Mouse (Mus musculus): Measurements from ENCODE around the gene Fbxo47.

Fbxo47 gene

GRCm38 (mm10) chr11:97830501-97830900 lies 53.5 kb downstream of the Fbxo47 start:
- no peak for DNase-seq (ENCODE audit: low read depth, low spot score)

GRCm38 (mm10) chr11:97829913-97830476 lies 54.0 kb downstream of the Fbxo47 start:
- DNase-seq (ENCODE audit: low read depth, low spot score) = no peak

GRCm38 (mm10) chr11:97829365-97829764 lies 54.6 kb downstream of the Fbxo47 start:
- no peak for DNase-seq (ENCODE audit: low read depth, low spot score)

- no peak for DNase-seq (ENCODE audit: low read depth, low spot score)
Measured at GRCm38 (mm10) chr11:97827654-97828053, 56.3 kb downstream of the Fbxo47 start.

- DNase-seq (ENCODE audit: low read depth, low spot score) = peak; percentile 61
Measured at GRCm38 (mm10) chr11:97826414-97826813, 57.5 kb downstream of the Fbxo47 start.

DNA sequence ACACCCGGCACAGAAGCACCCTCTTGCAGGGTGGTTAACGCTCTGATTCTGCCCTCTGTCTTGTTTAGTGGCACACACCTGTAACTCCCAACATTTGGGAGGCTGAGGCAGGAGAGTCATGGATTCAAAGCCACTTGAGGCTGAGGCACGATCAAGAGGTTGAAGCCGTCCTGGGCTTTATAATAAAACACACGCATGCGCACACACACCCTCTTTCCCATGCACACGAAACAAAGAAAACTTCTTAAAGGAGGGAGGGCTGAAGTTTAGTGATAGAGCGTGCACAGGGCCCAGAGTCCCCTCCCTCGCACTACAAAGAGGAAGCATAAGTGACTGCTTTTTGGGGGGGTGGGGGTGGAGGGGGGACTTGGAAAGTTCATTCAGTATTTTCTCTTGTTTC lies 58.0 kb downstream of the Fbxo47 start:
- DNase-seq (ENCODE audit: low read depth, low spot score) = no peak

DNA sequence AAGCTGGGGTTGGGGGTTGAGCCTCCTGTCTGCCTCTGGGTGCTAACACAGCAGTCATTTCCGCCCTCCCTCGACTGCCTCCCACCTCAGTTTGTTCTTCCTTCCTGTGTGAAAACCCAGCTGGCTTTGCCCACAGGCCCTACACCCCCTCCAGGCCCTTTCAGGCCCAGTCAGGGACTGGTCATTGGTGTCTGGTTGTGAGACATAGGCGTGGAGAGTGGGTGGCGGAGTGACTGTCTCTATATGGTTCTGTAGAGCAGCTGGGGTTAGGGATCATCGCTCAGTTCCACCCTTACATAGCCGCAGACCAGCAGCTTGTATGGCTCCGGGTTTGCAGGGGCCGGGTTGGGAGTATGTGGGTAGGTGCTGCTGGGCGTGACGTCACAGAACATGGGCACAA lies 58.7 kb downstream of the Fbxo47 start:
- no peak for DNase-seq (ENCODE audit: low read depth, low spot score)

GRCm38 (mm10) chr11:97824895-97825294 lies 59.1 kb downstream of the Fbxo47 start:
- DNase-seq (ENCODE audit: low read depth, low spot score) = no peak

DNA sequence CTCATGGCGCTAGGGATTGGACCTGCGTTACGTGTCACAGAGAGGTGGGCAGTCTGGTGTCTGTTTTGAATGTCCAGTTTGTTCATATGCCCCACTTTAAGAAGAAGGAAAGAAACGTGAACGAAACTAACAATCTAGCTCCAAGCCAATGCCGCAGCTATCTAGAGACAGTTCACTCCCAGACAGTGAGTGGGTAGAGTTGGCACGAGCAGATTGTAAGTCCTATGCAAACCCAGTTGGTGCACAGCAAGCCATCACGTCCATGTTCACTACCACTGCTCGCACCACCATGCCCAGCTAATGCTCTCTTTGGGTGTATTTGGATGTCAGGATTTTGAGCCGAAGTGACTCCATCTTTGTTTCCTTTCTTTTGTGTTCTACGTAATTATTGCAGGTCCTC lies 59.8 kb downstream of the Fbxo47 start:
- no peak for DNase-seq (ENCODE audit: low read depth, low spot score)

DNA sequence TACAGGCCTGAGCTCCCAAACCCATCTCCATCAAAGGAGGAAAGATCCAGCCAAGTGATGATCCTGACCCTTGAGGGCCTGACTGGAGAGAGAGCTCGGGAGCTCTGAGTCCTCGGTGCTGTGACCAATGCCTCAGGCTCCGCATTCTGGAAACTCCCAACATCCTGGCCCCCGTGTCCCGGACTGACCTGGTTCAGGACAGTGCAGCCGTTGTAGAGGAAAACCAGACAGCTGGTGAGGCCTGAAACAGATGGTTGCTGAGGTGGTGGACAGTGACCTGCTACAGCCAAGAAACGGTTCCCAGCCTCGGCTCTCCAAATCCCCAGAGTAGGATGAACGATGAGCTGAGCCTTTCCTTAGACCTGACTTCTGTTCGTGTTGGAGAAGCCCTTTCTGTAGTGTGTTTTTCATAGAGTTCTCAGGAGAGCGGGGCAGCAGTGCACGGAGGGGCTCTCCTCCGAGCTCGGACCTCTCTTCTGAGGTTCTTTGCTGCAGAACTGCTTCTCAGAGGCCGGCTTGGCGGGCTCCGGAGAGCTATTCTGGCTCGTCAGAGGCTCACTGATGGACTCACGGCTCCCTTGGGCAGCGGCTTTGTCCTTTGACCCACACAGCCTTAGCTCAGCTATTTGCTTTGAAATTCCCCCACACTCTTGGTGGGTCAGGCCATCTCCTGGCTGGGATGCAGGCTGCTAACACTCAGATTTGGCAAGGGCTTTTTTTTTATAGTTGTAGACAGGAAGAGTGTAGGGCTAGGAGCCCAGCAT lies 60.9 kb downstream of the Fbxo47 start:
- DNase-seq (ENCODE audit: low read depth, low spot score) = no peak

DNA sequence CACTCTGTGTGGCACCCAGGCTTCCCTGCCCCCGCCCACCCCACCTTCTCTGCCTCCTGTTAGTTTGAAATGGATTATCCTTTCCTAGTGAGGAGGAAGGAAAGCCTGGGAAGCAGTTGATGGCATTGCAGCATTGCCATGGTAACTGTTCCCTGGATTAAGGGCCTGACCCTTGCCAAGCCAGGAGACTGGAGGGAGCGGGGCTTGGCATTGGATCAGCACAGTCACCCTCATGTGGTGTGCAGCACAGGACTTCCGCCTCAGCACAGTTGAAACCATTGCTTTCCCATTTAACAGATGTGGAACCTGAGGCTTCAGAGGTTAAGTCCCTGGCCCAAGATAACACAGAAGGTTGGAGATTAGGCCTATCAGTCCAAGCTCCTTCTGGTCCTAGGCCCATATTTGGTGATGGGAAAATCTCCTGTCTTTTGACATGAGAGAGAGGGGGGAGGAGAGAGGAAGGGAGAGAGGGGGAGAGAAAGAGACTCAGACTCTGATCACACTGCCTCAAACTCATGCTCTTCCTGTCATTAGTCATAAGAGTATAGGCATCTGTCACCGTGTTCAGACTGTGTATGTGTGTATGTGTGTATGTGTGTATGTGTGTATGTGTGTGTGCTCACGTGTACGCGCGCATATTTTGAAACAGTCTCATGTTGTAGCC lies 62.4 kb downstream of the Fbxo47 start:
- no peak for DNase-seq (ENCODE audit: low read depth, low spot score)

DNA sequence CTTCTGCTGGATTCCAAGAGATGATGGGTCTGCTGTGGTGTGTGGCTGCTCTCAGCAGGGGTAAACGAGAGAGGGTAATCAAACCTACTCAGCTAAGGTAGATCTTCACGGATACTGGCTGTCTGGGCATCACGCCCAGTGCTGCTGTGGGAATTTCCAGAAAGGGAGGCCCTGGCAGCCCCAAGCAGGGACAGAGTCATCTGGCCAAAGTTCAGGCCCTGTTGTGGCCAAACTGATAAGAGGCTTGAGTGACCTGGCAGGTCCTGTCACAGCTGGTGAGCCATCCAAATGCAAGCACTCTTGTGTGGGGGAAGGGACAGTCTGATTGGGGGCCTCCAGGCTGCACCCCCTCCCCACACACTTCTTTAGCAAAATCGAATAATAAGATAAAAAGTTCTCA lies 63.1 kb downstream of the Fbxo47 start:
- no peak for DNase-seq (ENCODE audit: low read depth, low spot score)

GRCm38 (mm10) chr11:97819923-97820322 lies 64.0 kb downstream of the Fbxo47 start:
- DNase-seq (ENCODE audit: low read depth, low spot score) = no peak

GRCm38 (mm10) chr11:97819102-97819501 lies 64.9 kb downstream of the Fbxo47 start:
- no peak for DNase-seq (ENCODE audit: low read depth, low spot score)

- DNase-seq (ENCODE audit: low read depth, low spot score) = no peak
Measured at GRCm38 (mm10) chr11:97818571-97818970, 65.4 kb downstream of the Fbxo47 start.

DNA sequence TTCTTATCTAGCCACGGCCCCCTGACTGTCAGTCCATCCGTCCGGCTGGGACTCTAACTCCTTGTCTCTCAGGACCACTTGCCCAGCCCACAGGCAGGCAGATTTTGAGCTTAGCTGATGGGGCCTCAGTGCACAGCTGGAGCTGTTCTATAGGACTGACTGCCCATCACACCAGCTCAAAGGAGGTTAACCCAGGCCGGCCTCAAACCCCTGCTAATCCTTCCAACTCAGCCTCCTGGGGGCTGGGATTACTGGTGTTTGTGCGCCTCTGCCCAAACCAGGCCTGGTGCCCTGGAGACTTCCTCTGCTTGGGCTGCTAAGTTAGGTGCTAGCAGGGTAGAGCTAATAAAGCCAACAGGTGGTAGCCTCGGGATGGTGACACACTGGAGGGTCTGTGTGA lies 66.0 kb downstream of the Fbxo47 start:
- no peak for DNase-seq (ENCODE audit: low read depth, low spot score)

- peak; percentile 63 for DNase-seq (ENCODE audit: low read depth, low spot score)
Measured at GRCm38 (mm10) chr11:97817379-97817778, 66.6 kb downstream of the Fbxo47 start.

- DNase-seq (ENCODE audit: low read depth, low spot score) = no peak
Measured at GRCm38 (mm10) chr11:97816916-97817315, 67.0 kb downstream of the Fbxo47 start.

DNA sequence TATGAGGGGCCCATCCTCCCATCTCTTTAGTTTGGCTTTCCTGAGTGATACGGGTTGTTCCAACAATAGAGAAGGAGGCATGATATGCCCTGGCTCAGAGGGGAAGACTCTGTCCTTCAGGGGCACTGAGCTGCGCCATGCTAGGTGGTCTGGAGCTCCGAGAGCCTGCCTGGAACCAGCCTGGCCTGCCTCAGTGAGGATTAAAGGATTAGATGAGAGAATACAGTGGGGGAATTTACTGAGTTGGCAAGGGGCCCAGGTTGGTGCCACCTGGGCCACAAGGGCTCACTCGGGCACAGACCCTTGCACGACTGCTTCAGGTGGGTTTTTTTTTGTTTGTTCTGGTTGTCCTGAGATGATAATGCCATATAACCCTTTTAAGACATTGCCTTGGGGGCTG lies 67.8 kb downstream of the Fbxo47 start:
- no peak for DNase-seq (ENCODE audit: low read depth, low spot score)

DNA sequence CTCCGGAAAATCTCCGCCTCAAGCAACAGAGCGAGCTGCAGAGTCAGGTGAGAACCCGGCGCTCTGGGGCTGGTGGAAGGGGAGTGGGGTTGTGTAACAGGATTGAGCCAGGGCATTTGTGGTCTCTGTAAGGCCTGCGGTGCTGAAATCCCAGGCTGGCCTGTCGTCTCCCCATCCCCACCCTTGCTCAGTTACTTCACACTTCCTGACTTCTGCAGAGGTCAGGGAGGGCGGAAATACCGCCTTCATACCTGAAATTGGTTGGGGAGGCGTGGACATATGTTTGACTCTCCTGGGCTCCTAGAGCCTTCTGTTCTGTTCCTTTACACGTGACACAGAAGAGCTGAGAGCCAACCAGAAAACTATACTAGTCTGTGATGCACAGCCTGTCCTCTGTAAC lies 68.2 kb downstream of the Fbxo47 start:
- DNase-seq (ENCODE audit: low read depth, low spot score) = no peak

DNA sequence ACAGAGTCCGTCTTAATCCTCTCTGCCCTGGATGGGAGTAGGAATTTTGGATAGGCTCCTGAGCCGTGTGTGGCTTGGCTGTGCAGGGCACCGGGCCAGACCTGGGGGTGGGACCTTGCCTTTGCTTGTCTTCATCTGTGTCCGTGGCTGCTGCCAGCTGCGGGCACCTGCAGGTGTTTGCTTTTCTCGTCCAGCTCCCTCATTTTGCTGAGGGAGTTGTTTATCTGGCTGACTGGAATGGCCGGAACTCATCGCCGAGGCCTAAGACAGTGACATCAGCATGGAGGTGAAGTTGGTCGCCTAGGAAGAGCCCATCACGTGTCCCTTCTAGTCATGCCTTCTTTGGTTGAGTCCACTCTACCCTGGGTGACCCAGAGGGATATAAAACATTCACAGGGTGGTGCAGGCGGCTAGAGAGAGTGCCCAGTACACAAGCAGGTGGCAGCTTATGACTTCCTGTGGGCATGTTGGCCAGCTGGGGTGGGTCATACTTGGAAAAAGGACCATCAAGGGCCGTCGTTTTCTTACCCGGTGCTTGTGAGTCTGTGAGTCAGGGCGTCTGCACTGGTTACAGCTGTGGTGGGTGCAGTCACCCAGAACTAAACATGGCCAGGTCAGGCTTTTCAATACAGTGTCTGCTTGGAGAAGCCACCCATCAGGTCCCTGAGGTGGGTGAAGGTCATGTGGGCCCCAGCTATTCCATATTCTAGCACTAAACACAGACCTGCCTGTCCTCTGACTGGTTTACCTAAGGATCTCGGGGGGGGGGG lies 70.0 kb downstream of the Fbxo47 start:
- no peak for DNase-seq (ENCODE audit: low read depth, low spot score)

GRCm38 (mm10) chr11:97813085-97813484 lies 70.9 kb downstream of the Fbxo47 start:
- peak; percentile 70 for DNase-seq (ENCODE audit: low read depth, low spot score)
